Mouse (Mus musculus) embryonic fibroblast, embryonic 13.5 days (primary cell): ENCODE results near the gene Dcdc2a. TPM values are rescaled to one million over a fixed set of nuclear protein-coding genes. Genes with fewer than 3 reads are reported as not detected.

Experiments used
- H3K27ac ChIP-seq: 2 replicates; pipeline ENCODE4 v1.5.1; 2012; ENCODE audit warnings: low read length, control low read depth, inconsistent platforms; ENCODE audit not compliant: insufficient read depth
- H3K4me1 ChIP-seq: 2 replicates; pipeline ENCODE4 v1.6.1; 2011; ENCODE audit warnings: low read length; ENCODE audit not compliant: control insufficient read depth, insufficient read depth
- H3K4me3 ChIP-seq: 2 replicates; pipeline ENCODE4 v1.5.1; 2011; ENCODE audit warnings: mild to moderate bottlenecking, control low read depth, low read length; ENCODE audit not compliant: insufficient read depth
- CTCF ChIP-seq: IDR thresholded peaks from 2 replicates; pipeline ENCODE4 v1.5.1; 2011; ENCODE audit warnings: mild to moderate bottlenecking, control low read depth, low read length, moderate library complexity, borderline replicate concordance; ENCODE audit not compliant: insufficient read depth
- POLR2A ChIP-seq: IDR thresholded peaks from 2 replicates; pipeline ENCODE4 v1.6.1; 2011; ENCODE audit warnings: low read depth, mild to moderate bottlenecking, control low read depth, low read length, moderate library complexity
- polyA plus RNA-seq: library from polyadenylated mRNA; stranded (reverse); fragments of >200 nt; gene quantifications from 2 replicates; pipeline ENCODE4 v1.2.4, GENCODE M21; 2011; ENCODE audit warnings: low read depth; ENCODE audit not compliant: missing spikeins, insufficient read length

The Dcdc2a gene
- polyA plus RNA-seq, 1 experiment = not detected

- TF ChIP-seq CTCF (no peak), POLR2A (no peak)
- Histone ChIP-seq H3K4me3 (no peak overlapping the region), H3K27ac (no peak overlapping the region), H3K4me1 (no peaks in the 10 kb centered on the region)
Observed at GRCm38 (mm10) chr13:25195706-25196105, 139.9 kb downstream of the Dcdc2a start.

- Histone ChIP-seq H3K4me3 (no peak overlapping the region), H3K27ac (no peak overlapping the region), H3K4me1 (no peaks in the 10 kb centered on the region)
- no peak for TF ChIP-seq CTCF
- no peak for TF ChIP-seq POLR2A
Observed at GRCm38 (mm10) chr13:25199916-25200315, 144.1 kb downstream of the Dcdc2a start.

DNA sequence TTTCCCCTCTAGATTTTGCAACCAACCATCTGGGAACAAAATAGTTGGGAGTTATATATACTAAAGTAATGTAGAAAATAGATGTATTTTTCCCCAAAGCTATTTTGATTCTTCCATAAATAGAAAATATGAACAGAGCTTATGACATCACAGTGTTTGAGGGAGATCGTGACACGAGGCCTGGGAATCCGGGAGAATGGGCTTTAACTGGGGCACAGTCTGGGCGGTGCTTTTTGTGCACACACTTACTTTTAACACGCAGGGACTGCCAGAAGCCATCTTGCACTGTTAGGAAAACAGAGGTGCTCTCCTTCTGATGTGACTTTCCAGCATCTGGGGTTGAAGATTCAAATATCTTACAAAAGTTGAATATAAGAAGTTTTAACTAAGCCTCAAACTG, 151.1 kb downstream of the Dcdc2a start:
- H3K4me3 ChIP-seq = no peak overlapping the region

DNA sequence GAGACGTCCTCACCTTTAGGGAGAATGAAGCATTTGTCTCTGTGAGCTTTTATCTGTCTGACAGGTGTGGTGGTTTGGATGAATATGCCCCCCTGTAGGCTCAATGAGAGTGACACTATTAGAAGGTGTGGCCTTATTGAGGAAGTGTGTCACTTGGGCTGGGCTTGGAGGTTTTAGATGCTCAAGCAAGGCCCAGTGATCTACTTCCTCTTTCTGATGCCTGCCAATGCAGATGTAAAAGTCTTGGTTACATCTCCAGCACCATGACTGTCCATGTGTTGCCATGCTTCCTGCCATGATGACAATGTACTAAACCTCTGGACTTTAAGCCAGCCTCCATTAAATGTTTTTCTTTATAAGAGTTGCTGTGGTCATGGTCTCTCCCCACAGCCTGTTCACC, 162.6 kb downstream of the Dcdc2a start:
- Histone ChIP-seq H3K27ac (no peak overlapping the region), H3K4me3 (no peak overlapping the region), H3K4me1 (no peaks in the 10 kb centered on the region)
- no peak for TF ChIP-seq POLR2A
- TF ChIP-seq CTCF = no peak

More for the DNA sequence above, 151.1 kb downstream of the Dcdc2a start:
- TF ChIP-seq POLR2A (no peak), CTCF (no peak)
- Histone ChIP-seq H3K27ac (no peak overlapping the region), H3K4me1 (peaks cover 2% of the 10 kb centered on the region; the same call in 1 of the 2 replicates)

GRCm38 (mm10) chr13:25220186-25220787, 164.5 kb downstream of the Dcdc2a start:
- no peak overlapping the region for H3K4me3 ChIP-seq
- no peak overlapping the region for H3K27ac ChIP-seq
- H3K4me1 ChIP-seq = no peaks in the 10 kb centered on the region
- TF ChIP-seq CTCF (no peak), POLR2A (no peak)

GRCm38 (mm10) chr13:25251893-25252292, 196.1 kb downstream of the Dcdc2a start:
- TF ChIP-seq POLR2A (no peak), CTCF (no peak)
- H3K27ac ChIP-seq = no peak overlapping the region
- peaks cover 2% of the 10 kb centered on the region; the same call in 1 of the 2 replicates for H3K4me1 ChIP-seq
- no peak overlapping the region for H3K4me3 ChIP-seq

- TF ChIP-seq POLR2A (no peak), CTCF (no peak)
- H3K4me1 ChIP-seq = peaks cover 2% of the 10 kb centered on the region; the same call in 1 of the 2 replicates
- H3K27ac ChIP-seq = no peak overlapping the region
- no peak overlapping the region for H3K4me3 ChIP-seq
Observed at GRCm38 (mm10) chr13:25254478-25255263, 198.9 kb downstream of the Dcdc2a start.

- Histone ChIP-seq H3K4me3 (no peak overlapping the region), H3K4me1 (peaks cover 2% of the 10 kb centered on the region; the same call in 1 of the 2 replicates), H3K27ac (no peak overlapping the region)
- TF ChIP-seq CTCF (no peak), POLR2A (no peak)
Observed at GRCm38 (mm10) chr13:25257608-25258007, 201.8 kb downstream of the Dcdc2a start.

Other genes with a start within 250 kb of the Dcdc2a start
- gene Acot13, start 224.5 kb upstream of the Dcdc2a start, polyA plus RNA-seq = 49.0 and 54.7 TPM in 2 replicates
- 36.3 and 41.3 TPM in 2 replicates for gene Tdp2, start 224.3 kb upstream of the Dcdc2a start, polyA plus RNA-seq
- 0.51 TPM in 1 of 2 replicates, not detected in the other for gene D130043K22Rik, start 210.9 kb upstream of the Dcdc2a start, polyA plus RNA-seq
- gene Aldh5a1, start 118.3 kb upstream of the Dcdc2a start, polyA plus RNA-seq = 2.1 and 2.5 TPM in 2 replicates
- gene Gpld1, start 112.9 kb upstream of the Dcdc2a start, polyA plus RNA-seq = 0.45 and 1.1 TPM in 2 replicates
- gene Mrs2, start 35.6 kb upstream of the Dcdc2a start, polyA plus RNA-seq = 27.0 and 31.3 TPM in 2 replicates
- not detected in 2 replicates for gene Nrsn1, start 214.5 kb downstream of the Dcdc2a start, polyA plus RNA-seq